Mouse (Mus musculus): ENCODE measurements around the gene Fnip1. TPM values are rescaled to one million over a fixed set of nuclear protein-coding genes. Genes with fewer than 3 reads are reported as not detected.
"Not testable (repeated sequence)": the region's sequence is repeated elsewhere in the genome, so short reads cannot be mapped to it uniquely, and the experiment has no call there.

Gene Fnip1
- polyA plus RNA-seq (2012; rRNA removed): 1.1 and 1.9 TPM in 2 replicates

DNA sequence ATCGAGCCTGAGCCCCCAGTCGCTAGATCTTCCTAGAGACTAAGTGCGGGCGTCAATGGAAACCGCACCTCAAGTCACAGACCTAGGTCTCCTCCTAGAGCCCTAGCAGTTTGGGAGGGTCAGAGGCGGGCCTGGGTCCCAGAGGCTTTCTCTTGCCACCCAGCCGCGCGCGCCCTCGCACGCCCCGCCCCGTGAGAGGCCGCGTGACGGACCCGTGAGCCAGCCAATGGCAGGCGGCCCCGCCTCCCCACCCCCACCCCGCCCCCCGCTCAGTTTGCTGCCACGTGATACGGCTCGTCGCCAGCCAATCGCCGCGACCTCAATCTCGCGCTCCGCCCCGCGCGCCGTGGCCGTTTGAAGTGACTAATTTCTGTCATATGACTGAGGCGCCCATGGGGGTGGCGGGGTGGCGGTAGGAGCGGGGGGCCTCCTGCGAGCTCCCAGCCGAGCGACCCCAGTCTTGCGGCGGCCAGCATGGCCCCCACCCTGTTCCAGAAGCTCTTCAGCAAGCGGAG is at the start of gene Fnip1:
Gene Fnip1, plus strand, starts transcription at position 377 of the 515 bp plus-strand sequence.
- under 1% methylated on average over 45 of the region's 47 CpGs for WGBS
- peak; percentile 43 for DNase-seq (ENCODE audit: low read depth, low spot score)

DNA sequence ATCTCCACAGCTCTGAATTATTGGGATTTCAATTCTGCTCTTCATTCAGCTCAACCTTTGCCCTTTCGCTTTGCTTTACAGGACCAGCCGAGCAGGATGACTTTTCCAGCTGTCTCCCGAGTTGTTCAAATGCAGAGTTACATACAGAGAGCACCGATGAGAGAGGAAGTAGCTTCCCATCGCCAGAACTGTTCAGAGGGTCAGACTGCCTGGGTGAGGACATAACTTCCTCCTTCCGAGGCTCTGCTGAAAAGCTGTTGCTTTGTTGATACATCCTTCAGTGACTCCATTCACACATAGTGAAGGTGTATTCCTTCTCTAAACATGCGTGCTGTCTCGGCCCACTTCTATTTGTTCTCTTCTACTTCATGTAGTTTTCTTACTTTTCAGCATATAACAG is 47.6 kb upstream of the Fnip1 start:
- DNase-seq (ENCODE audit: low read depth, low spot score): no peak
- WGBS: 37% methylated on average over 8 of the region's 8 CpGs

DNA sequence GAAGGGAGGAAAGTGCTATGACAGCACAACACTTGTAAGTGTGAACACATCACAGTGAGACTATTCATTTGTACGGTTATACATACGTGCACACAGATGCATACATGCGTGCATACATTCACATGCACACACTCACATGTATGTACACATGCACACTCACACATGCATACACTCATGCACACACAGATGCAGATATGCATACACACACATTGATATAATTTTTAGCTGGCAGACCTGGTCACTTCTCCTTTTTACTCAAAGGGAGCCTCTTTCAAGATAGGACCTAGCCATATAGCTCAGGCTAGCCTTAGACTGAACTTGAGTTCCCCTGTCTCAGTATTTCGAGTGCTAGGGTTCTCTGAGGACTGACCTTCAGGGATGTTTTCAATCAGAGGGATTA is 46.7 kb upstream of the Fnip1 start:
- 87% methylated on average over 4 of the region's 4 CpGs for WGBS
- DNase-seq (ENCODE audit: low read depth, low spot score): no peak

- DNase-seq (ENCODE audit: low read depth, low spot score): no peak
- WGBS: 82% methylated on average over 1 of the region's 1 CpGs
These were observed 41.3 kb upstream of the Fnip1 start for GRCm38 (mm10) chr11:54396686-54397085.

GRCm38 (mm10) chr11:54398058-54398457 is 39.9 kb upstream of the Fnip1 start:
- 82% methylated on average over 4 of the region's 4 CpGs for WGBS

GRCm38 (mm10) chr11:54400803-54401202 is 37.2 kb upstream of the Fnip1 start:
- WGBS: 93% methylated on average over 20 of the region's 20 CpGs
- not testable (repeated sequence) for DNase-seq (ENCODE audit: low read depth, low spot score)

More at GRCm38 (mm10) chr11:54398058-54398457, 39.9 kb upstream of the Fnip1 start:
- DNase-seq (ENCODE audit: low read depth, low spot score): no peak

DNA sequence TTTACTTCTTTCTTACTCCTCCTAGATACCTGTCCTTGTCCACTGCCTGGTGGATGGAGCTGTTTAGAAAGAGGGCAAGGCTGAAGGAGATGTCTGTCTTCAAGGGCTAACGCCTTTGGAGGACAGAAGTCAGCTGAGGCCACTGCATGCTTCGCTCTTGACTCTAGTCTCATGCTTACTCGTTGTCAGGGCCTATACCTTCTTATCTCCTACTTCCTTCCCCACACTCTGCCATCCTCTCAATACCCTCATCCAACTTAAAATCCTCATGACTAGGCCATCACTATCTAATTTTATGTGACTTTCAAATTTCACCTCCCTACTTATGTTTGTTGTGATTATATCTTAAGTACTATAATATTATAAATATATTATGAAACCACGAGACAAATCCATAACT is 33.1 kb upstream of the Fnip1 start:
- 79% methylated on average over 4 of the region's 4 CpGs for WGBS
- no peak for DNase-seq (ENCODE audit: low read depth, low spot score)

- 70% methylated on average over 4 of the region's 4 CpGs for WGBS
- no peak for DNase-seq (ENCODE audit: low read depth, low spot score)
These were observed 31.0 kb upstream of the Fnip1 start for GRCm38 (mm10) chr11:54406930-54407546.

GRCm38 (mm10) chr11:54410612-54411011 is 27.4 kb upstream of the Fnip1 start:
- DNase-seq (ENCODE audit: low read depth, low spot score): no peak

GRCm38 (mm10) chr11:54413017-54413416 is 25.0 kb upstream of the Fnip1 start:
- DNase-seq (ENCODE audit: low read depth, low spot score): peak; percentile 3
- 5% methylated on average over 6 of the region's 6 CpGs for WGBS

DNA sequence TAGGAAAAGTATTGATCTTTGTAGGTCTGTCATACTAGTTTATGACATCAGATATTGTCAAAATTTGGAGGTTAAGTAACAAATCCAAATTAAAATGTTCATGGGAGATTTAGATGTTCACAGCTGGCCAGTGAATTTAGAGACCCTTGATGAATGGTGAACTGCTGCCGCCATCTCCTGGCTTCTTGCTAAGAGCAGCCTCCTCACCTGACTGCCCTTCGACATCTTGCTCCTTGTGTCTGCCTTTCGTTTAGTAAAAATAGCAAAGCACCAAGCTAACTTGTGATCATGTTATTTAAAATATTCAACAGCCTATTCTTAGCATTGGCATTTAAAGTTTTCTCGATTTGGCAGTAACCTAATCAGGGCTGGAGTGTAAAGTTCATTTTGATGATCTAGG is 15.0 kb upstream of the Fnip1 start:
- DNase-seq (ENCODE audit: low read depth, low spot score): no peak
- WGBS: 80% methylated on average over 4 of the region's 4 CpGs

GRCm38 (mm10) chr11:54426267-54426666 is 11.7 kb upstream of the Fnip1 start:
- WGBS: 77% methylated on average over 5 of the region's 5 CpGs
- no peak for DNase-seq (ENCODE audit: low read depth, low spot score)

GRCm38 (mm10) chr11:54427138-54427537 is 10.9 kb upstream of the Fnip1 start:
- DNase-seq (ENCODE audit: low read depth, low spot score): no peak
- 53% methylated on average over 2 of the region's 2 CpGs for WGBS

DNA sequence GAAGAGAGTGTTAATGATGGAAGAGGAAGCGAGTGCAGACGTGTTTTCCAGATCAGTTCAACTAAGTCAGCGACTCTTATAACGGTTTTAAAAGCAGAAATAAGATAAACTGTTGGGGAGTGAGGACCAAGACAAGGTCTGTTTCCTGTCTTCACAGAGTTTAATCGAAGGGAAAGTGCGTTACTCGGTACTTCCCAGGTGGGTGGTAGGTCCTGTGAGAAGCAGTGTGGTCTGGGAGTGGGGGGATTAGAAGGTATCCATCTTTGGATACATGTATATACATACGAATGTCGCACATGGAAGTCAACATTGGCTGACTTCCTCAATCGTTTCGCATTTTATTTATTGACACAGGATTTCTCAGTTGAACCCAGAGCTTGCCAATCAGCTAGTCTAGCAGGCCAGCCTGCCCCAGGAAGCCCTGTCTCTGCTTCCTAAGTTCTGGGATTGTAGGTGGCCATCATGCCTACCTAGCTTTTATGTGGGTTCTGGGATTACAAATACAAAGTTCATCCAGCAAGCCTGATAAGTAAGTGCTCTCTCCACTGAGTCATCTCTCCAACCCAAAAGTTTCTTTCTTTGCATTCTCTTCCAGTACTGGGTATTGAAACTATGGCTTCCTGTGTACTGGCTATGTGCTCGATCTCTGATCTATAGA is 10.2 kb upstream of the Fnip1 start:
- 53% methylated on average over 12 of the region's 12 CpGs for WGBS
- DNase-seq (ENCODE audit: low read depth, low spot score): no peak

- DNase-seq (ENCODE audit: low read depth, low spot score): no peak
- 23% methylated on average over 2 of the region's 2 CpGs for WGBS
These were observed 8.8 kb upstream of the Fnip1 start for GRCm38 (mm10) chr11:54429224-54429623.

DNA sequence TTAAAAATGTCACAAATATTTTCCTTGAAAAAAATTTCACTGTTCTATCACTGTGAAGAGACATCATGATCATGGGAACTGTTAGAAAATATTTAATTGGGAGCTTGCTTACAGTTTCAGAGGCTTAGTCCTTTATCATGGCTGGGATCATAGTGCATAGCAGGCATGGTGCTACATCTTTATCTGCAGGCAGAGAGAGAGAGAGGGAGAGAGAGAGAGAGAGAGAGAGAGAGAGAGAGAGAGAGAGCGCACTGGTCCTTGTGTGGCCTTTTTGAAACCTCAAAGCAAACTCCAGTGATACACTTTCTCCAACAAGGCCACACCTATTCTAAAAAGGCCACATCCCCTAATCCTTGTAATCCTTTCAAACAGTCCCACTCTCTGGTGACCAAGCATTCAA is 2.2 kb upstream of the Fnip1 start:
- WGBS: 93% methylated on average over 1 of the region's 1 CpGs

GRCm38 (mm10) chr11:54437310-54437822 is 633 bp upstream of the Fnip1 start:
- 45% methylated on average over 8 of the region's 8 CpGs for WGBS
- peak; percentile 6 for DNase-seq (ENCODE audit: low read depth, low spot score)

More for the DNA sequence above, 2.2 kb upstream of the Fnip1 start:
- DNase-seq (ENCODE audit: low read depth, low spot score): no peak

GRCm38 (mm10) chr11:54438366-54438781 is 375 bp downstream of the Fnip1 start:
- DNase-seq (ENCODE audit: low read depth, low spot score): no peak
- under 1% methylated on average over 47 of the region's 47 CpGs for WGBS

- no peak for DNase-seq (ENCODE audit: low read depth, low spot score)
- WGBS: 4% methylated on average over 11 of the region's 11 CpGs
These were observed 1.1 kb downstream of the Fnip1 start for GRCm38 (mm10) chr11:54438991-54439690.

DNA sequence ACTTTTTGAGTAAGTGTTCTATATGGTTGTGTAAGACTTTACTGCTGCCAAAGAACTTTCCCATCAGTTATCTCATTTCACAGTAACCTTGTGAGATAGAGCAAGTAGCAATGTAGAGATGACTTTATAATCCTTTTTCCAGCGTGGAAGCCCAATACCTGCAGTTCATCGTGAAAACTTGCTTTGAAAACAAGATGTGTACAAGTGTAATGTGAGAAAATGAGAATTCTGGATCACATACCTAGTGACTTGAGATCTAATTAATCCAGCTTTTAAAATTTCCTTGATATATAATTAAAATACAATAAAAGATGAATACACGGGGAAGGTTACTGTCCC is 1.7 kb downstream of the Fnip1 start:
- WGBS: 27% methylated on average over 3 of the region's 3 CpGs
- no peak for DNase-seq (ENCODE audit: low read depth, low spot score)

Data from large intestine, adult 2 months (tissue).